Mouse (Mus musculus): Measurements from ENCODE around the gene Slmap.
"Not testable (repeated sequence)": the region's sequence is repeated elsewhere in the genome, so short reads cannot be mapped to it uniquely, and the experiment has no call there.

Slmap gene

GRCm38 (mm10) chr14:26391866-26392265, 142.9 kb downstream of the Slmap start:
- no peak for DNase-seq (ENCODE audit: low spot score)

DNA sequence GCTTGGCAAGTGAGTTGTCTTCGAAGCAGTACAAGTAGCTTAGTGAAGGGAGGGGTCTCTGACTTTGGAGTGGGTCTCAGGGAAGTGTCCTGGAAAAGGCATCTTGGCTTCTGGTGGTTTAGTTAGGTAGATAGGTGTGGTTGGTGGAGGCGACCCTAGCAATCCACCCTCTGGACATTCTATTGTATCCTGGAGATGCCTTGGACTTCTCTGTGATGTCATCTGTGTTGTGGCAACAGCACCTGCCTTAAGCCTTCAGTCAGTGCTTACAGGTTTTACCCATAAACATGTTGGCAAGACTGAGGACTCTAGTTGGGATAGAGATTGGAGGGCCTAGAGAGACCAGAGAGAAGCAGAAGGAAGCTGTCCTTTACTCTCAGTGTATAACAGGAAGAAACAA, 145.8 kb downstream of the Slmap start:
- DNase-seq (ENCODE audit: low spot score) = not testable (repeated sequence)

- DNase-seq (ENCODE audit: low spot score) = not testable (repeated sequence)
These were observed 147.7 kb downstream of the Slmap start for GRCm38 (mm10) chr14:26386999-26387398.

DNA sequence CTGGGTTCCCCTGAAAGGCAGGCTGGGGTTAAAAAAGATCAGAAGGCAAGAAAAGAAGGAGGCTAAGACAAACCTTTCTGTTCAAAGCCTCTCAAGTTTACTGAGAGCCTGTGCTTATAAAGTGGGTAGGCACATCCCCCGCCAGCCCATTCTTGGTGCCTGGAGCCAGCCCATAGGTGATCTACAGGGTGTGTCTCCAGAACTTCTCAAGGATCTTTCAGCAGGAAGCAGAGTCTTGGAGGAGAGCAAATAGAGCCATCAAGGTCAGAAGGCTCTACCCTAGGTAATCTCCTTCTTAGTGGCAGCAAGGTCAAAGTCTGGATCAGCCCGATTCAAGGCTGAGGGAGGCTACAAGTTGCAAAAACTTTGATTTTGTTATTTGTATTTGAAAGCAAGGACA, 149.1 kb downstream of the Slmap start:
- not testable (repeated sequence) for DNase-seq (ENCODE audit: low spot score)

GRCm38 (mm10) chr14:26379071-26379470, 155.7 kb downstream of the Slmap start:
- DNase-seq (ENCODE audit: low spot score) = no peak

GRCm38 (mm10) chr14:26376652-26377051, 158.1 kb downstream of the Slmap start:
- peak; percentile 28 for DNase-seq (ENCODE audit: low spot score)

Measured in urinary bladder, postnatal 10 days (tissue).